Mouse (Mus musculus) heart, postnatal 0 days (tissue): ENCODE results near the gene Cmip. TPM values are rescaled to one million over a fixed set of nuclear protein-coding genes. Genes with fewer than 3 reads are reported as not detected.

Experiments used
- ATAC-seq: fragments of 200-750 bp; cut with Nextera tagmentation; 2 replicates; pipeline ENCODE4 v1.8.0; 2017; ENCODE audit warnings: low read depth, moderate number of reproducible peaks, moderate library complexity; ENCODE audit not compliant: insufficient read depth
- DNase-seq: peaks from one replicate; pipeline ENCODE4 v3.0.0-alpha.2; 2016; ENCODE audit warnings: low spot score
- H3K27ac ChIP-seq: fragments of 300-500 bp; sonication (generic); 2 replicates; pipeline ENCODE4 v1.5.1; 2014; ENCODE audit warnings: low read depth, mild to moderate bottlenecking
- H3K27me3 ChIP-seq: fragments of 300-500 bp; sonication (generic); 2 replicates; pipeline ENCODE4 v1.6.1; 2014; ENCODE audit warnings: low read length, mixed read lengths; ENCODE audit not compliant: control insufficient read depth, insufficient read depth
- H3K36me3 ChIP-seq: fragments of 300-500 bp; sonication (generic); replicated peaks from 2 replicates; pipeline ENCODE4 v1.6.1; 2014; ENCODE audit warnings: low read length, mixed read lengths; ENCODE audit not compliant: control insufficient read depth, insufficient read depth
- H3K4me1 ChIP-seq: fragments of 300-500 bp; sonication (generic); 2 replicates; pipeline ENCODE4 v1.6.1; 2014; ENCODE audit warnings: antibody characterized with exemption; ENCODE audit not compliant: control insufficient read depth, insufficient read depth
- H3K4me2 ChIP-seq: fragments of 300-500 bp; sonication (generic); 2 replicates; pipeline ENCODE4 v1.6.1; 2014; ENCODE audit warnings: low read depth, mild to moderate bottlenecking, low read length, moderate library complexity
- H3K4me3 ChIP-seq: fragments of 300-500 bp; sonication (generic); 2 replicates; pipeline ENCODE4 v1.5.1; 2014; ENCODE audit warnings: low read depth, low read length
- H3K9ac ChIP-seq: fragments of 300-500 bp; sonication (generic); replicated peaks from 2 replicates; pipeline ENCODE4 v1.6.1; 2014; ENCODE audit warnings: low read depth, low read length, mixed read lengths
- H3K9me3 ChIP-seq: fragments of 300-500 bp; sonication (generic); replicated peaks from 2 replicates; pipeline ENCODE4 v1.6.1; 2016; ENCODE audit warnings: low read length; ENCODE audit not compliant: control insufficient read depth
- CTCF ChIP-seq: IDR thresholded peaks from 2 replicates; pipeline ENCODE4 v1.5.1; 2016; ENCODE audit warnings: antibody characterized with exemption, control low read depth, low read depth
- EP300 ChIP-seq: IDR thresholded peaks from 2 replicates; pipeline ENCODE4 v1.6.1; 2016; ENCODE audit warnings: antibody characterized with exemption, low read depth
- WGBS: fragments of 180-500 bp; shearing (Covaris S2); extraction: QIAGEN DNeasy Blood & Tissue Kit; methylation state at CpG from one replicate; pipeline ENCODE4 v1.1.7; 2014; 5-methylcytosine and 5-hydroxymethylcytosine counted together
- polyA plus RNA-seq: library from polyadenylated mRNA; unstranded; fragments of >200 nt; fragmentation: Nextera tagmentation; extraction: Ambion mirVana; gene quantifications from 2 replicates; pipeline ENCODE4 v1.2.1, GENCODE M21; 2015
- total RNA-seq: library from RNA; depleted of rRNA; stranded (reverse); fragments of >200 nt; gene quantifications from 2 replicates; pipeline ENCODE4 v1.2.3, GENCODE M21; 2014; ENCODE audit warnings: low replicate concordance

Gene Cmip
- total and polyA plus RNA-seq, 2 experiments from 2014 or later = 5.7 to 11.1 TPM

GRCm38 (mm10) chr8:117252650-117253049, 4.2 kb upstream of the Cmip start:
- 78% methylated on average over 8 of the region's 8 CpGs for WGBS
- DNase-seq = no peak
- Histone ChIP-seq H3K27ac (no peak overlapping the region), H3K36me3 (no peaks in the 10 kb centered on the region), H3K27me3 (no peaks in the 10 kb centered on the region), H3K9me3 (no peaks in the 10 kb centered on the region), H3K4me2 (no peak overlapping the region), H3K4me3 (no peak overlapping the region), H3K9ac (no peak overlapping the region), H3K4me1 (no peaks in the 10 kb centered on the region)
- ATAC-seq = no peak
- TF ChIP-seq EP300 (no peak), CTCF (no peak)

- DNase-seq = no peak
- TF ChIP-seq CTCF (no peak), EP300 (no peak)
- no peak overlapping the region for H3K27ac ChIP-seq
- WGBS = 65% methylated on average over 17 of the region's 17 CpGs
- no peak overlapping the region for H3K4me3 ChIP-seq
- no peaks in the 10 kb centered on the region for H3K27me3 ChIP-seq
- H3K4me2 ChIP-seq = no peak overlapping the region
- ATAC-seq = no peak
- no peaks in the 10 kb centered on the region for H3K9me3 ChIP-seq
- peaks cover 6% of the 10 kb centered on the region; the same call in 1 of the 2 replicates for H3K4me1 ChIP-seq
- no peak overlapping the region for H3K9ac ChIP-seq
- H3K36me3 ChIP-seq = no peaks in the 10 kb centered on the region
These were observed 3.2 kb upstream of the Cmip start for GRCm38 (mm10) chr8:117253390-117254269.

- H3K27me3 ChIP-seq = no peaks in the 10 kb centered on the region
- no peak overlapping the region for H3K4me3 ChIP-seq
- ATAC-seq = no peak
- no peak overlapping the region for H3K27ac ChIP-seq
- TF ChIP-seq EP300 (no peak), CTCF (no peak)
- no peaks in the 10 kb centered on the region for H3K36me3 ChIP-seq
- no peaks in the 10 kb centered on the region for H3K9me3 ChIP-seq
- H3K4me1 ChIP-seq = peaks cover 8% of the 10 kb centered on the region; the same call in 1 of the 2 replicates
- H3K4me2 ChIP-seq = no peak overlapping the region
- no peak for DNase-seq
- WGBS = 79% methylated on average over 6 of the region's 6 CpGs
- H3K9ac ChIP-seq = no peak overlapping the region
These were observed 2.4 kb upstream of the Cmip start for GRCm38 (mm10) chr8:117254496-117254895.

- peak overlapping the region; percentile 93 for H3K4me2 ChIP-seq
- no peaks in the 10 kb centered on the region for H3K27me3 ChIP-seq
- ATAC-seq (peak; percentile 93), DNase-seq (peak; percentile 87)
- peak overlapping the region; percentile 80 for H3K4me3 ChIP-seq
- TF ChIP-seq EP300 (no peak), CTCF (no peak)
- H3K9me3 ChIP-seq = no peaks in the 10 kb centered on the region
- H3K27ac ChIP-seq = peak overlapping the region; percentile 81
- H3K9ac ChIP-seq = peak overlapping the region; percentile 88
- under 1% methylated on average over 60 of the region's 92 CpGs for WGBS
- peaks cover 17% of the 10 kb centered on the region; the same call in 1 of the 2 replicates for H3K4me1 ChIP-seq
- no peaks in the 10 kb centered on the region for H3K36me3 ChIP-seq
These were observed 449 bp upstream of the Cmip start for GRCm38 (mm10) chr8:117256292-117256938.

- WGBS = 20% methylated on average over 22 of the region's 22 CpGs
- ATAC-seq = no peak
- peak; percentile 35 for DNase-seq
These were observed 1.1 kb downstream of the Cmip start for GRCm38 (mm10) chr8:117257821-117258575.

More at GRCm38 (mm10) chr8:117257821-117258575, 1.1 kb downstream of the Cmip start:
- H3K4me3 ChIP-seq = peak overlapping the region; percentile 80
- H3K9ac ChIP-seq = peak overlapping the region; percentile 88
- H3K9me3 ChIP-seq = no peaks in the 10 kb centered on the region
- no peaks in the 10 kb centered on the region for H3K36me3 ChIP-seq
- no peak for TF ChIP-seq EP300
- TF ChIP-seq CTCF = no peak
- H3K27me3 ChIP-seq = no peaks in the 10 kb centered on the region
- peak overlapping the region; percentile 81 for H3K27ac ChIP-seq
- H3K4me2 ChIP-seq = peak overlapping the region; percentile 93
- H3K4me1 ChIP-seq = peaks cover 27% of the 10 kb centered on the region; the same call in 1 of the 2 replicates
